Mouse (Mus musculus) kidney, postnatal 36 days (tissue): ENCODE measurements around the gene Rdh19.
"Not testable (repeated sequence)": the region's sequence is repeated elsewhere in the genome, so short reads cannot be mapped to it uniquely, and the experiment has no call there.

Experiments used
- DNase-seq, 2 experiments: peaks; one replicate each; pipeline ENCODE4 v3.0.0; 2021 to 2022; ENCODE audit warnings: mixed read lengths in 2 of 2

Rdh19 gene

GRCm38 (mm10) chr10:127849628-127850027, at the start of gene Rdh19:
Gene Rdh19 (plus strand): TSS chr10:127849928.
- no peak for DNase-seq

- DNase-seq, result peak; percentile 71 to 74
These were observed 48.8 kb upstream of the Rdh19 start, which contains the start of gene Rdh16 for GRCm38 (mm10) chr10:127800891-127801290. Gene Rdh16 (plus strand): TSS chr10:127801152.

DNA sequence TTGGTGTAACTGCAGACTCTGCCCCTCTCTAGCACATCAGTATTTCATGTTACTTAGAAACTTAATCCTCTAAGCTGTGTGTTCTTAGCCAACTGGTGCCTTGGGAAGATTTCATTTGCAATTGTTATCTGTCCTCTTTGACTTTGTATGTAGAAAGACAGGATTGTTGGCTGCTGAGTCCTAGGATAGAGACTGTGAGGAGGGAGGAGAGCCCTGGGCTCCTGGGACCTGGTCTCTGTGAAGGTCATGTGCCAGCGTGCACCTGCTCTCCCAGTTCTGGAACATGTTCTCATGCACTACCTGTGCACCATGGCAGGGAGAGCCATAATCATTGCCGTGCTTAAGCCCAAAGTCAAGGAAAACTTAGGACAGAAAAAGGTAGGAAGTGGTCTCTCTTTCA, 48.1 kb upstream of the Rdh19 start:
- DNase-seq, result peak; percentile 33 to 42

- no peak for DNase-seq
These were observed 47.5 kb upstream of the Rdh19 start for GRCm38 (mm10) chr10:127802236-127802635.

DNA sequence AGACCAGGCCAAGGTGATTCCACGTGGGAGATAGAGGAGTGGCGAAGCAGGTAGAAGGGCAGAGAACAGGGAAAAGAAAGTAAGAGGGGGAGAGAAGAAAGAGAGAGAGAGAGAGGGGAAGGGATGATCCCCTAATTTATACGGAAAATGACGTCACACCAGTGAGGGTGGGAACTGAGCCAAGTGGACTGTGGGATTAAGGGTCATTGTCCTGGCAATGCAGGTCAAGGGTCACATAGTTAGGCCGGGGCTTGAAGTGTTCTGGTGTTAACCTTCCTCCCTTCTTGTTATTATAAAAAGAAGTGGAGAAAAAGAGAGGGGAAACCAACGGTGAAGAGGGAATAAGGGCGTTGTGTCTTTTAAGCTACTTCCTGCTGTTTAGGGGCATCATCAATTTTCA, 45.3 kb upstream of the Rdh19 start:
- peak; percentile 70 to 73 for DNase-seq

DNA sequence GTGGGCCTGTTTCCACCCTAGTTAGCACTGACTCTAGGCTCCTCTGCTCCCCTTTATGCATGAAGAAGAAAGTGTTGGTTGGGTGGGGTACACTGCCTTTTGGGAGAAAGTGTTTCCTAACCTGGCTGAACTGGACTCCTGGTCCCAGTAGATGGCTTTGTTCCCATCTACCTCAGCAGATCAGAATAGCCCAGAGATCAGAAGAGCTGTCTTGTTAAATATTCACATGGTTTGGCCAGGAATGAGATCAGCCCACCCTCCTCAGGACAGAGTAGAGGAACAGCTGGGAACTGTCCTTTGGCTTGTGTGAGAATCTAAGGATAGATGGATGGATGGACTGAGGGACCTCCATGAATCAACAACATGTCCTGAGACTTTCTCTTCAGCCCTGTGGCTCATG, 33.8 kb upstream of the Rdh19 start:
- DNase-seq, result peak; percentile 30 to 61

DNA sequence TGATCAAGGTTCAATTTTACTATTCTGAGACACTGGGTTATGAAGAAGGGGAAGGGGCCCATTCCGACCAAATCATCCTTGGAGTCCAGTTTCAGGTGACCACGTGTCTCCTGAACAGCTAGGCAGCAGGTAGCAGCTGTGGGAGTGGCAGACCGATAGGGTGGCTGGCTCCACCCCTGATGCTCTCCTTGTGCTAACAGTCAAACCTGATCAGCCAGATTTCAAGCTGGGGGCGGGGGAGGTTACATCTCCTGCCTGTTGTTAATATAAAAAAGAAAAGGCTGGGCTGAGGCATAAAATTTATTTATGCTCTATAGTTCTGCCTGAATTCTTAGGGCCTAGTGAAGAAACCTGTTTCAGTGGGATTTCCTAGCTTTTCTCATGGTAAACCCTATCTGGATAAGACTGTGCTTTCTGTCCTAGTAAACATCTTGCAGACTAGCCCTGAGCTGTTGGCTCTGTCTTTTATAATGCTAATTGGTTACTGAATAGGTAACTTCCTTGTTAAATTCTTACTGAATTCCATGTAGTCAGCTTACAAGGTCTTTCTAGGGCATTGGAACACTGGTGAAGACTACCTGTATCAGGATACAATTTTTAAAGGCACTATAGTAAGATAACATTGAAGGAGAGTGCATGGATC, 32.3 kb upstream of the Rdh19 start:
- peak in 1 of 2 experiments; percentile 56 for DNase-seq

- not testable (repeated sequence) for DNase-seq
These were observed 27.9 kb upstream of the Rdh19 start for GRCm38 (mm10) chr10:127821806-127822205.

- DNase-seq, result peak; percentile 53 to 74
These were observed 24.3 kb upstream of the Rdh19 start for GRCm38 (mm10) chr10:127825386-127825785.

DNA sequence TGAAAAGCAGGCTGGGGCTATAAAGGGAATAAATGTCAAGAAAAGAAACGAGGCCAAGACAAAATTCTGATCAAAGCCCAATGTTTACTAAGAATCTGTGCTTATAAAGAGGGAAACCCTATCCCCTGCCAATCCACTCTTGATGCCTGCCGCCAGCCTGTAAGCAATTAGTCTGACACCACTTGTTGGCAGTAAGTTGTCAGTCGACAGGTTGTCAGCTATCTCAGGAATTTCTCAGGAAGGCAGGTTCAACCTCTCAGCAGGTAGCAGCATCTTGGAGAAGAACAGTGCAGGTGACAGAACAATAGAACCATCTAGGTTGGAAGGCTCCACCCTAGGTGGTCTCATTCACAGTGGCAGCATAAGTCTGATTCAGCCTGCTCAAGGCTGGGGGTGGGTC, 20.6 kb upstream of the Rdh19 start:
- DNase-seq, result no peak

GRCm38 (mm10) chr10:127834186-127834585, 15.5 kb upstream of the Rdh19 start:
- DNase-seq, result peak in 1 of 2 experiments; percentile 54

DNA sequence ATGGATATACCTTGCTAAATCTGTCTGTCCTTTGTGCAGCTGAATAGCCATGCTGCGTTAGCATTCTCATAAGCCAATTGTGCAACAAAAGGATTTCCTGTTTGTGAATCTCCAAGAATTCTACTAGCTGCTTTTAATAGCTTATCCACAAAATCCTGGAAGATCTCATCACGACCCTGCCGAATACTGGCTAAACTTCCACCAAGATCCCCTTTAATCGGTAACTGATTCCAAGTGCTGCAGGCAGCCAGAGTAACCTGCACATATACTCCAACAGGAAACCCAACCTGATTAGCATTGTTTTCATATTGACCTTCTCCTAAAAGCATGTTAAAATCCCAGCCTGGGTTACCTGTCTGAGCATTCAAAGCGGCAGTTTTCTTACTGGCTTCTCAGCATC, 14.4 kb upstream of the Rdh19 start:
- DNase-seq, result peak; percentile 49 to 81

DNA sequence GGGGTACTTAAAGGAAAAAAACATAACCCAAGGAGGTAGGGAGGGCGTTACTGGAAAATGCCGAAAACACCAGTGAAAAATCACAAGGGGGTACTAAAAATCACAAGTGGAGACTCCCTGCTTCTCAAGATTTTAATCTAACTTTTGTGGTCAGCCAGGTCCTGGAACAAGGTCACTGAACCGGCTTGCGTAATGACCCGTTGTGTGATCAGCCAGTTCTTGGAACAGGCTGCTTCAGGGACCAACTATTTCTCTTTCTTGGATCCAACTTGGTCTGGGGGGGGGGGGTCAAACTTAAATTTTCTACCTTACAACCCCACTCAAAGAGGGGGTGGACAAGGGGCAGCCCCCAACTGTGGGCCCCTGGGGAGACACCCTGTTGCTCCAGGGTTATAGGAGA, 11.9 kb upstream of the Rdh19 start:
- DNase-seq, result peak; percentile 78 to 80

- DNase-seq, result no peak
These were observed 11.2 kb upstream of the Rdh19 start for GRCm38 (mm10) chr10:127838539-127838938.

- DNase-seq, result no peak
These were observed 9.0 kb upstream of the Rdh19 start for GRCm38 (mm10) chr10:127840776-127841175.

GRCm38 (mm10) chr10:127845945-127846344, 3.8 kb upstream of the Rdh19 start:
- DNase-seq, result peak; percentile 37 to 42

DNA sequence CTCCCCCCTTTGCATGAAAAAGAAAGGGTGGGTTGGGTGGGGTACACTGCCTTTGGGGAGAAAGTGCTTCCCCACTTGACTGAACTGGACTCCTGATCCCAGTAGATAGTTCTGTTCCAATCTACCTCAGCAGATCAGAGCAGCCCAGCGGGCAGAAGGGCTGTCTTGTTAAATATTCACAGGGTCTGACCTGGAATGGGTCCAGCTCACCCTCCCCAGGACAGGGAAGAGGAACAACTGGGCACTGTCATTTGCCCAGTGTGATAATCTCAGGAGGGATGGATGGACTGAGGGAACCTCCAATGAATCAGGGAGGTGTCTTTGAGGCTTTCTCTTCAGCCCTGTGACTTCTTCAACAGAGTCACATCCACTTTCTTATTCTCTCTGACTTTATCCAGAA, 1.6 kb upstream of the Rdh19 start:
- peak; percentile 88 to 91 for DNase-seq

- DNase-seq, result no peak
These were observed 6.6 kb downstream of the Rdh19 start for GRCm38 (mm10) chr10:127856376-127856775.

DNA sequence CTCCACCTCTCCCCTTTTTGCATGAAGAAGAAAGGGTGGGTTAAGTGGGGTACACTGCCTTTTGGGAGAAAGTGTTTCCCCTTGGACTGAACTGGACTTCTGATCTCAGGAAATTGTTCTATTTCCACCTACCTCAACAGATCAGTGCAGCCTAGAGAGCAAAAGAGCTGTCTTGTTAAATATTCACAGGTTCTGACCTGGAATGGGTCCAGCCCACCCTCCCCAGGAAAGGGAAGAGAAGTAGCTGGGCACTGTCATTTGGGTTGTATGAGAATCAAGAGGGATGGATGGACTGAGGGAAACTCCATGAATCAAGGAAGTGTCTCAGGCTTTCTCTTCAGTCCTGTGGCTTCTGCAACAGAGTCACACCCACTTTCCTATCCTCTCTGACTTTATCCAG, 15.2 kb downstream of the Rdh19 start:
- DNase-seq, result peak; percentile 86 to 89

GRCm38 (mm10) chr10:127866232-127866631, 16.5 kb downstream of the Rdh19 start, which contains the start of gene Rdh16f2:
Gene Rdh16f2 (plus strand): TSS chr10:127866474.
- peak; percentile 41 to 70 for DNase-seq

DNA sequence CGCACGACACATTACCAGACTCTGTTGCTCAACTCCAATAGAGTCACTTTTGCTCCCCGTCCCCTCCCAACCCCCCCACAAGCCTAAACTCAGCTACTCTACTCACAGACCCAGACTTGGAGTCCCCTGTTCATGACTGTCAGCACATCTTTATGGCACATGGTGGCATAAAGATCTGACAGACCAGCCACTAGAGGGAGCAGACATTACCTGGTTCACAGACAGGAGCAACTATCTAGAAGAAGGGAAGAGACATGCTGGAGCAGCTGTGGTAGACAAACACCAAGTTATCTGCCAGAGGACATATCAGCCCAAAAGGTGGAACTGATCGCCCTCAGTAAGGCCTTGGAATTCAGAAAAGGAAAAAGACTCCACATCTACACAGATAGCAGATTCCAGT, 22.8 kb downstream of the Rdh19 start:
- peak; percentile 66 to 74 for DNase-seq

- peak; percentile 93 for DNase-seq
These were observed 28.0 kb downstream of the Rdh19 start for GRCm38 (mm10) chr10:127877681-127878080.

GRCm38 (mm10) chr10:127878262-127879057, 28.7 kb downstream of the Rdh19 start:
- DNase-seq, result no peak

- DNase-seq, result peak; percentile 67 to 81
These were observed 29.5 kb downstream of the Rdh19 start for GRCm38 (mm10) chr10:127879155-127879688.
